Mouse (Mus musculus) ES-Bruce4 (cell line): ENCODE measurements around the gene Wdr77. TPM values are rescaled to one million over a fixed set of nuclear protein-coding genes. Genes with fewer than 3 reads are reported as not detected.
"Not testable (repeated sequence)": the region's sequence is repeated elsewhere in the genome, so short reads cannot be mapped to it uniquely, and the experiment has no call there.

ENCODE experiments used
- H3K27ac ChIP-seq: 2 replicates; pipeline ENCODE4 v1.5.1; 2012; ENCODE audit warnings: low read length, inconsistent platforms; ENCODE audit not compliant: insufficient read depth
- H3K27me3 ChIP-seq: 2 replicates; pipeline ENCODE4 v1.6.1; 2012; ENCODE audit warnings: mild to moderate bottlenecking, low read length, inconsistent platforms; ENCODE audit not compliant: control insufficient read depth, poor library complexity, insufficient read depth, severe bottlenecking
- H3K36me3 ChIP-seq: 2 replicates; pipeline ENCODE4 v1.6.1; 2012; ENCODE audit warnings: inconsistent platforms, mild to moderate bottlenecking, low read length, moderate library complexity; ENCODE audit not compliant: control insufficient read depth, poor library complexity, insufficient read depth, severe bottlenecking
- H3K4me1 ChIP-seq: one replicate; pipeline ENCODE4 v1.8.1; 2011; ENCODE audit warnings: low read length; ENCODE audit not compliant: control insufficient read depth, insufficient read depth
- H3K4me3 ChIP-seq: 2 replicates; pipeline ENCODE4 v1.5.1; 2011; ENCODE audit warnings: low read depth, mild to moderate bottlenecking, low read length
- H3K9ac ChIP-seq: 2 replicates; pipeline ENCODE4 v1.6.1; 2012; ENCODE audit warnings: low read depth, mild to moderate bottlenecking, inconsistent platforms; ENCODE audit not compliant: poor library complexity, severe bottlenecking
- H3K9me3 ChIP-seq: replicated peaks from 2 replicates; pipeline ENCODE4 v1.6.1; 2012; ENCODE audit warnings: mild to moderate bottlenecking, low read length, inconsistent platforms; ENCODE audit not compliant: control insufficient read depth, poor library complexity, insufficient read depth, severe bottlenecking
- CTCF ChIP-seq: IDR thresholded peaks from one replicate; pipeline ENCODE4 v1.8.1; 2011; ENCODE audit warnings: low read depth, low read length
- EP300 ChIP-seq: IDR thresholded peaks from 2 replicates; pipeline ENCODE4 v1.6.1; 2011; ENCODE audit warnings: low read depth, low read length; ENCODE audit not compliant: insufficient read depth
- POLR2A ChIP-seq: IDR thresholded peaks from one replicate; pipeline ENCODE4 v1.8.1; 2011; ENCODE audit warnings: low read length; ENCODE audit not compliant: insufficient read depth
- polyA plus RNA-seq: library from polyadenylated mRNA; stranded (reverse); fragments of >200 nt; gene quantifications from 2 replicates; pipeline ENCODE4 v1.2.4, GENCODE M21; 2011; ENCODE audit warnings: low read depth; ENCODE audit not compliant: missing spikeins, insufficient read depth, insufficient read length

Wdr77 gene
- polyA plus RNA-seq, 1 experiment = 144 TPM

- H3K4me3 ChIP-seq = peak within 1 kb of the TSS; percentile 89
- H3K9ac ChIP-seq = peak within 1 kb of the TSS; percentile 92
- no peaks in the 10 kb centered on the region for H3K27me3 ChIP-seq
- H3K4me1 ChIP-seq = no peaks in the 10 kb centered on the region
- peaks cover 56% of the 10 kb centered on the region for H3K36me3 ChIP-seq
- no peak for TF ChIP-seq POLR2A
- no peak for TF ChIP-seq CTCF
- no peak for TF ChIP-seq EP300
- H3K27ac ChIP-seq = no peak within 1 kb of the TSS; the same call in 1 of the 2 replicates
- H3K9me3 ChIP-seq = no peaks in the 10 kb centered on the region
These were observed 830 bp downstream of the Wdr77 start, which contains the start of gene Atp5f1 for GRCm38 (mm10) chr3:105959999-105960398. Gene Atp5f1 (minus strand): TSS chr3:105960099.

- peak overlapping the region; percentile 92 for H3K9ac ChIP-seq
- H3K27me3 ChIP-seq = no peaks in the 10 kb centered on the region
These were observed 1.5 kb downstream of the Wdr77 start for GRCm38 (mm10) chr3:105960700-105961099.

GRCm38 (mm10) chr3:105971831-105972446, 12.8 kb downstream of the Wdr77 start:
- Histone ChIP-seq H3K27ac (no peak overlapping the region), H3K9me3 (no peaks in the 10 kb centered on the region), H3K27me3 (no peaks in the 10 kb centered on the region), H3K4me3 (no peak overlapping the region), H3K36me3 (peaks cover 36% of the 10 kb centered on the region), H3K9ac (no peak overlapping the region), H3K4me1 (peaks cover 2% of the 10 kb centered on the region)
- TF ChIP-seq POLR2A (no peak), EP300 (no peak)

More at GRCm38 (mm10) chr3:105960700-105961099, 1.5 kb downstream of the Wdr77 start:
- no peaks in the 10 kb centered on the region for H3K4me1 ChIP-seq
- no peak for TF ChIP-seq CTCF
- TF ChIP-seq EP300 = no peak
- no peak for TF ChIP-seq POLR2A
- H3K9me3 ChIP-seq = no peaks in the 10 kb centered on the region
- peaks cover 60% of the 10 kb centered on the region for H3K36me3 ChIP-seq
- H3K27ac ChIP-seq = no peak overlapping the region
- H3K4me3 ChIP-seq = peak overlapping the region; percentile 42

- H3K4me1 ChIP-seq = no peaks in the 10 kb centered on the region
- no peaks in the 10 kb centered on the region for H3K9me3 ChIP-seq
- TF ChIP-seq CTCF (no peak), EP300 (no peak), POLR2A (no peak)
- peaks cover 21% of the 10 kb centered on the region for H3K36me3 ChIP-seq
- H3K27ac ChIP-seq = no peak within 1 kb of the TSS
- H3K4me3 ChIP-seq = no peak within 1 kb of the TSS
- no peak within 1 kb of the TSS for H3K9ac ChIP-seq
- no peaks in the 10 kb centered on the region for H3K27me3 ChIP-seq
These were observed 14.2 kb downstream of the Wdr77 start, which contains the start of gene Ovgp1 for GRCm38 (mm10) chr3:105973411-105973810. Gene Ovgp1 (plus strand): TSS chr3:105973711.

- no peak for TF ChIP-seq CTCF
- no peak for TF ChIP-seq EP300
- TF ChIP-seq POLR2A = no peak
- no peaks in the 10 kb centered on the region for H3K9me3 ChIP-seq
- H3K36me3 ChIP-seq = peaks cover 13% of the 10 kb centered on the region
- no peak overlapping the region for H3K27ac ChIP-seq
- H3K27me3 ChIP-seq = no peaks in the 10 kb centered on the region
- H3K9ac ChIP-seq = no peak overlapping the region
- H3K4me1 ChIP-seq = no peaks in the 10 kb centered on the region
- H3K4me3 ChIP-seq = no peak overlapping the region
These were observed 15.0 kb downstream of the Wdr77 start for GRCm38 (mm10) chr3:105974174-105974573.

GRCm38 (mm10) chr3:105989611-105990010, 30.4 kb downstream of the Wdr77 start:
- H3K4me1 ChIP-seq, H3K36me3 ChIP-seq, H3K27me3 ChIP-seq, H3K27ac ChIP-seq, H3K9me3 ChIP-seq, H3K9ac ChIP-seq, H3K4me3 ChIP-seq: not testable (repeated sequence)
